Mouse (Mus musculus) CH12.LX (cell line): ENCODE data around the gene Gm20388. TPM values are rescaled to one million over a fixed set of nuclear protein-coding genes. Genes with fewer than 3 reads are reported as not detected.

Source experiments
- DNase-seq: peaks from one replicate; pipeline ENCODE4 v3.0.0-alpha.2; 2013; ENCODE audit errors: extremely low read depth
- H3K27ac ChIP-seq: 2 replicates; pipeline ENCODE4 v1.5.1; 2012; ENCODE audit warnings: low read depth, mild to moderate bottlenecking, control low read depth, moderate library complexity; ENCODE audit not compliant: insufficient read depth
- H3K27me3 ChIP-seq: replicated peaks from 2 replicates; pipeline ENCODE3; 2012; ENCODE audit warnings: inconsistent platforms
- H3K36me3 ChIP-seq, 2 experiments: replicated peaks in 1 of 2; 2 replicates each; pipeline versions ENCODE3 to v1.6.1; 2012; ENCODE audit warnings: inconsistent platforms in 1 of 2, low read length in 1 of 2, mild to moderate bottlenecking in 1 of 2, mixed read lengths in 1 of 2, moderate library complexity in 1 of 2; ENCODE audit not compliant: control insufficient read depth in 1 of 2, insufficient read depth in 1 of 2
- H3K4me1 ChIP-seq, 2 experiments: 2 replicates each; pipeline ENCODE4 v1.6.1; 2012; ENCODE audit warnings: inconsistent platforms in 1 of 2, moderate library complexity in 1 of 2; ENCODE audit not compliant: insufficient read depth in 2 of 2, control insufficient read depth in 1 of 2
- H3K4me2 ChIP-seq: 2 replicates; pipeline ENCODE4 v1.6.1; 2012; ENCODE audit warnings: low read depth, mild to moderate bottlenecking, control low read depth; ENCODE audit not compliant: poor library complexity, insufficient read depth, severe bottlenecking
- H3K4me3 ChIP-seq, 3 experiments: fragments of 150-350 bp in 1 of 3; sonication (generic) in 1 of 3; replicated peaks in 1 of 3; 2 replicates each; pipeline versions ENCODE3 to v1.5.1; 2011 to 2012; ENCODE audit warnings: low read depth in 2 of 3, low read length in 2 of 3, mild to moderate bottlenecking in 2 of 3, moderate library complexity in 2 of 3, control low read depth in 1 of 3, improper control_type of control experiment in 1 of 3, inconsistent platforms in 1 of 3, mixed read lengths in 1 of 3; ENCODE audit not compliant: poor library complexity in 1 of 3
- H3K79me2 ChIP-seq: replicated peaks from 2 replicates; pipeline ENCODE4 v1.6.1; 2012; ENCODE audit warnings: mild to moderate bottlenecking, moderate library complexity; ENCODE audit not compliant: control insufficient read depth, poor library complexity, insufficient read depth, severe bottlenecking; ENCODE audit errors: extremely low read depth
- H3K9ac ChIP-seq: 2 replicates; pipeline ENCODE4 v1.6.1; 2012; ENCODE audit warnings: low read depth, mild to moderate bottlenecking, control low read depth, moderate library complexity; ENCODE audit not compliant: insufficient read depth
- H3K9me3 ChIP-seq: replicated peaks from 2 replicates; pipeline ENCODE3; 2012; ENCODE audit warnings: low read length, inconsistent platforms, mixed read lengths
- BHLHE40 ChIP-seq: IDR thresholded peaks from 2 replicates; pipeline ENCODE4 v1.6.1; 2011; ENCODE audit warnings: mild to moderate bottlenecking, low read depth, low read length, improper control_type of control experiment
- CTCF ChIP-seq, 2 experiments: IDR thresholded peaks in 1 of 2; conservative IDR thresholded peaks in 1 of 2; 2 replicates each; pipeline ENCODE4 v1.5.1; 2011 to 2012; ENCODE audit warnings: low read depth in 2 of 2, low read length in 2 of 2, improper control_type of control experiment in 1 of 2, inconsistent platforms in 1 of 2, mild to moderate bottlenecking in 1 of 2, moderate library complexity in 1 of 2
- E2F4 ChIP-seq: IDR thresholded peaks from 2 replicates; pipeline ENCODE4 v1.6.1; 2011; ENCODE audit warnings: low read depth, low read length, improper control_type of control experiment; ENCODE audit not compliant: insufficient replicate concordance
- ETS1 ChIP-seq: conservative IDR thresholded peaks from 2 replicates; pipeline ENCODE4 v1.6.1; 2012; ENCODE audit warnings: low read depth, mild to moderate bottlenecking, inconsistent platforms, low read length, improper control_type of control experiment, moderate library complexity
- HCFC1 ChIP-seq: IDR thresholded peaks from 2 replicates; pipeline ENCODE4 v1.6.1; 2012; ENCODE audit warnings: low read depth, mild to moderate bottlenecking, inconsistent platforms, low read length, improper control_type of control experiment
- IRF4 ChIP-seq: IDR thresholded peaks from 2 replicates; pipeline ENCODE4 v1.6.1; 2014; ENCODE audit warnings: low read depth, mild to moderate bottlenecking, inconsistent platforms, low read length, improper control_type of control experiment
- KAT2A ChIP-seq: IDR thresholded peaks from 2 replicates; pipeline ENCODE4 v1.6.1; 2012; ENCODE audit warnings: low read length, improper control_type of control experiment, inconsistent platforms; ENCODE audit not compliant: insufficient replicate concordance
- MAFK ChIP-seq: IDR thresholded peaks from 2 replicates; pipeline ENCODE4 v1.6.1; 2011; ENCODE audit warnings: low read length, improper control_type of control experiment; ENCODE audit not compliant: insufficient replicate concordance
- MAX ChIP-seq: IDR thresholded peaks from 2 replicates; pipeline ENCODE4 v1.6.1; 2011; ENCODE audit warnings: low read length, improper control_type of control experiment
- MEF2A ChIP-seq: IDR thresholded peaks from 2 replicates; pipeline ENCODE4 v1.6.1; 2014; ENCODE audit warnings: low read depth, mild to moderate bottlenecking, inconsistent platforms, low read length, improper control_type of control experiment, borderline replicate concordance
- MXI1 ChIP-seq: IDR thresholded peaks from 2 replicates; pipeline ENCODE4 v1.6.1; 2011; ENCODE audit warnings: mild to moderate bottlenecking, low read depth, low read length, improper control_type of control experiment
- MYC ChIP-seq: IDR thresholded peaks from 2 replicates; pipeline ENCODE4 v1.6.1; 2011; ENCODE audit warnings: low read depth, mild to moderate bottlenecking, improper control_type of control experiment, low read length
- NRF1 ChIP-seq: IDR thresholded peaks from 2 replicates; pipeline ENCODE4 v1.6.1; 2014; ENCODE audit warnings: low read depth, mild to moderate bottlenecking, inconsistent platforms, low read length, improper control_type of control experiment, moderate library complexity
- RCOR1 ChIP-seq: conservative IDR thresholded peaks from 2 replicates; pipeline ENCODE4 v1.6.1; 2012; ENCODE audit warnings: low read depth, mild to moderate bottlenecking, inconsistent platforms, low read length, improper control_type of control experiment
- SIN3A ChIP-seq: IDR thresholded peaks from 2 replicates; pipeline ENCODE4 v1.6.1; 2012; ENCODE audit warnings: low read length, improper control_type of control experiment, inconsistent platforms
- TCF12 ChIP-seq: IDR thresholded peaks from 2 replicates; pipeline ENCODE4 v1.6.1; 2014; ENCODE audit warnings: low read depth, mild to moderate bottlenecking, inconsistent platforms, low read length, improper control_type of control experiment
- UBTF ChIP-seq: IDR thresholded peaks from 2 replicates; pipeline ENCODE4 v1.6.1; 2012; ENCODE audit warnings: low read depth, mild to moderate bottlenecking, inconsistent platforms, low read length, improper control_type of control experiment, moderate library complexity
- USF2 ChIP-seq: conservative IDR thresholded peaks from 2 replicates; pipeline ENCODE4 v1.6.1; 2011; ENCODE audit warnings: low read depth, low read length, improper control_type of control experiment
- ZKSCAN1 ChIP-seq: IDR thresholded peaks from 2 replicates; pipeline ENCODE4 v1.6.1; 2012; ENCODE audit warnings: low read depth, inconsistent platforms, low read length, improper control_type of control experiment, borderline replicate concordance
- dilution Hi-C: fragments of 300-500 bp; cut with MboI; formaldehyde crosslinking; loops from 2 replicates; pipeline ENCODE4 v1.14.3; 2020; ENCODE audit warnings: low sequenced_read_pairs; ENCODE audit not compliant: extremely low pct_unique_long_range_greater_than_20kb, extremely low pct_ligation_motif_present
- in situ Hi-C: fragments of 300-500 bp; cut with MboI; formaldehyde crosslinking; loops from 3 replicates; pipeline ENCODE4 v1.14.3; 2019; ENCODE audit warnings: low sequenced_read_pairs, low pct_ligation_motif_present, low pct_unique_long_range_greater_than_20kb, mixed read lengths
- polyA plus RNA-seq: library from polyadenylated mRNA; unstranded; fragments of >175 nt; gene quantifications from 2 replicates; pipeline ENCODE4 v1.2.1, GENCODE M21; 2012; ENCODE audit warnings: low read depth; ENCODE audit not compliant: insufficient read length
- total RNA-seq, 2 experiments: library from RNA; depleted of rRNA; stranded (reverse); fragments of 300-350 nt in 1 of 2; fragments of >200 nt in 1 of 2; gene quantifications; 2 replicates each; pipeline ENCODE4 v1.2.3; 2012 to 2014

Gm20388 gene
- total and polyA plus RNA-seq, 3 experiments, result 14.8 to 26.3 (median 22.2) TPM

- Histone ChIP-seq H3K4me3 (no peak overlapping the region), H3K9me3 (no peaks in the 10 kb centered on the region), H3K4me2 (no peak overlapping the region), H3K79me2 (no peaks in the 10 kb centered on the region), H3K36me3 (no peaks in the 10 kb centered on the region), H3K9ac (no peak overlapping the region), H3K27me3 (peaks cover 71% of the 10 kb centered on the region), H3K4me1 (no peaks in the 10 kb centered on the region), H3K27ac (no peak overlapping the region)
- DNase-seq, result no peak
- in situ Hi-C loops (loop anchor here (5.0 kb wide), 1 partner anchor 37 kb away; no protein-coding TSS in a partner anchor), dilution Hi-C loops (no loop called here)
- no peak for TF ChIP-seq RCOR1
Observed at GRCm38 (mm10) chr8:122199841-122200240, 2289.2 kb downstream of the Gm20388 start.

GRCm38 (mm10) chr8:122211591-122211990, 2300.9 kb downstream of the Gm20388 start:
- Histone ChIP-seq H3K9me3 (peaks cover 26% of the 10 kb centered on the region), H3K79me2 (no peaks in the 10 kb centered on the region)
- TF ChIP-seq MAX (0 out of 2 replicates have a peak, but pooled peaks have one; percentile 27), IRF4 (peak; percentile 28; the same call in 1 of the 2 replicates), BHLHE40 (peak; percentile 84), CTCF (conservative IDR thresholded peaks at IDR 0.05 in 1 of 2, IDR thresholded peaks at IDR 0.05 in 1 of 2; ENCODE audit: low read depth in 2 of 2, low read length in 2 of 2) (no peak), MYC (no peak), ETS1 (peak; percentile 85), UBTF (no peak), MAFK (no peak), MXI1 (no peak), SIN3A (no peak), TCF12 (peak; percentile 35; the same call in 1 of the 2 replicates)
- TF ChIP-seq, all 38 proteins: peak for 5
- in situ Hi-C loops, result no loop called here
- DNase-seq, result peak; percentile 15
- 0 out of 2 replicates have a peak overlapping the region, but pooled peaks have one; percentile 24 for H3K4me2 ChIP-seq
- H3K4me3 ChIP-seq, result no peak overlapping the region
- H3K36me3 ChIP-seq, result no peaks in the 10 kb centered on the region
- no peak overlapping the region for H3K9ac ChIP-seq
- H3K27ac ChIP-seq, result peak overlapping the region; percentile 26; the same call in 1 of the 2 replicates
- dilution Hi-C loops, result no loop called here
- H3K4me1 ChIP-seq, result peaks cover 17 to 19% of the 10 kb centered on the region in 2 experiments
- peaks cover 37% of the 10 kb centered on the region for H3K27me3 ChIP-seq

GRCm38 (mm10) chr8:122215630-122216029, 2305.0 kb downstream of the Gm20388 start:
- H3K9ac ChIP-seq, result no peak overlapping the region
- dilution Hi-C loops, result no loop called here
- no peak for DNase-seq
- in situ Hi-C loops, result no loop called here
- no peaks in the 10 kb centered on the region for H3K79me2 ChIP-seq
- H3K27ac ChIP-seq, result no peak overlapping the region
- H3K4me3 ChIP-seq, result no peak overlapping the region
- H3K4me2 ChIP-seq, result no peak overlapping the region
- peaks cover 17 to 19% of the 10 kb centered on the region in 2 experiments for H3K4me1 ChIP-seq
- TF ChIP-seq UBTF, result no peak
- no peak for TF ChIP-seq NRF1
- TF ChIP-seq HCFC1, result no peak
- no peak for TF ChIP-seq TCF12
- TF ChIP-seq E2F4, result no peak
- no peak for TF ChIP-seq MXI1
- TF ChIP-seq MAX, result no peak
- TF ChIP-seq MYC, result no peak
- TF ChIP-seq KAT2A, result no peak
- no peak for TF ChIP-seq MEF2A
- TF ChIP-seq ZKSCAN1, result no peak
- TF ChIP-seq BHLHE40, result no peak
- no peak for TF ChIP-seq USF2
- no peak for TF ChIP-seq CTCF (conservative IDR thresholded peaks at IDR 0.05 in 1 of 2, IDR thresholded peaks at IDR 0.05 in 1 of 2; ENCODE audit: low read depth in 2 of 2, low read length in 2 of 2)
- TF ChIP-seq, all 38 proteins: peak for 0
- no peaks in the 10 kb centered on the region for H3K36me3 ChIP-seq
- H3K9me3 ChIP-seq, result peaks cover 10% of the 10 kb centered on the region
- peaks cover 59% of the 10 kb centered on the region for H3K27me3 ChIP-seq
